Mouse (Mus musculus) lung, postnatal 25 days (tissue): ENCODE measurements around the gene Trpc4ap.
"Not testable (repeated sequence)": the region's sequence is repeated elsewhere in the genome, so short reads cannot be mapped to it uniquely, and the experiment has no call there.

Source experiments
- DNase-seq: peaks from one replicate; pipeline ENCODE4 v3.0.0; 2022; ENCODE audit warnings: low spot score

Gene Trpc4ap

GRCm38 (mm10) chr2:155691723-155692493, at the start of gene Trpc4ap:
TSS of gene Trpc4ap (minus strand) at chr2:155692384.
- peak; percentile 96 for DNase-seq

- no peak for DNase-seq
Measured at GRCm38 (mm10) chr2:155737803-155738202, 45.6 kb upstream of the Trpc4ap start.

GRCm38 (mm10) chr2:155736936-155737335, 44.8 kb upstream of the Trpc4ap start:
- DNase-seq: no peak

- DNase-seq: not testable (repeated sequence)
Measured at GRCm38 (mm10) chr2:155735766-155736165, 43.6 kb upstream of the Trpc4ap start, which contains the start of gene Gm17581. TSS of gene Gm17581 (minus strand) at chr2:155735866.

GRCm38 (mm10) chr2:155735080-155735479, 42.9 kb upstream of the Trpc4ap start:
- DNase-seq: no peak

- DNase-seq: peak; percentile 96
Measured at GRCm38 (mm10) chr2:155729158-155729645, 37.0 kb upstream of the Trpc4ap start, which contains the start of gene Edem2. TSS of gene Edem2 (minus strand) at chr2:155729475.

- DNase-seq: no peak
Measured at GRCm38 (mm10) chr2:155728742-155729141, 36.6 kb upstream of the Trpc4ap start.

GRCm38 (mm10) chr2:155727764-155728395, 35.7 kb upstream of the Trpc4ap start:
- DNase-seq: no peak

- DNase-seq: no peak
Measured at GRCm38 (mm10) chr2:155726302-155726701, 34.1 kb upstream of the Trpc4ap start.

- DNase-seq: no peak
Measured at GRCm38 (mm10) chr2:155724526-155724925, 32.3 kb upstream of the Trpc4ap start.

- no peak for DNase-seq
Measured at GRCm38 (mm10) chr2:155724036-155724435, 31.9 kb upstream of the Trpc4ap start.

- DNase-seq: no peak
Measured at GRCm38 (mm10) chr2:155720585-155720984, 28.4 kb upstream of the Trpc4ap start.

GRCm38 (mm10) chr2:155717082-155717990, 25.2 kb upstream of the Trpc4ap start:
- DNase-seq: no peak

GRCm38 (mm10) chr2:155710557-155710956, 18.4 kb upstream of the Trpc4ap start:
- no peak for DNase-seq

- no peak for DNase-seq
Measured at GRCm38 (mm10) chr2:155707251-155707650, 15.1 kb upstream of the Trpc4ap start.

- DNase-seq: no peak
Measured at GRCm38 (mm10) chr2:155703630-155704029, 11.4 kb upstream of the Trpc4ap start.

GRCm38 (mm10) chr2:155701399-155701919, 9.3 kb upstream of the Trpc4ap start:
- DNase-seq: peak; percentile 34

- DNase-seq: not testable (repeated sequence)
Measured at GRCm38 (mm10) chr2:155698443-155698842, 6.3 kb upstream of the Trpc4ap start.

GRCm38 (mm10) chr2:155696851-155697250, 4.7 kb upstream of the Trpc4ap start:
- DNase-seq: no peak

GRCm38 (mm10) chr2:155696091-155696558, 3.9 kb upstream of the Trpc4ap start:
- DNase-seq: peak; percentile 83

GRCm38 (mm10) chr2:155695316-155695715, 3.1 kb upstream of the Trpc4ap start:
- no peak for DNase-seq

- DNase-seq: no peak
Measured at GRCm38 (mm10) chr2:155694564-155694963, 2.4 kb upstream of the Trpc4ap start.
